Mouse (Mus musculus) stomach, postnatal 0 days (tissue): ENCODE data around the gene Ddx17.

Source experiments
- CTCF ChIP-seq: IDR thresholded peaks from 2 replicates; pipeline ENCODE4 v1.5.1; 2016; ENCODE audit warnings: antibody characterized with exemption, low read depth, mild to moderate bottlenecking, moderate library complexity
- EP300 ChIP-seq: optimal IDR thresholded peaks from 2 replicates; pipeline ENCODE3; 2016; ENCODE audit warnings: antibody characterized with exemption

GRCm38 (mm10) chr15:79576947-79577346 is 30.4 kb upstream of the Ddx17 start:
- TF ChIP-seq CTCF (no peak), EP300 (no peak)
